Mouse (Mus musculus) hindbrain, embryonic 11.5 days (tissue): ENCODE measurements around the gene Aars2. TPM values are rescaled to one million over a fixed set of nuclear protein-coding genes. Genes with fewer than 3 reads are reported as not detected.

Source experiments
- ATAC-seq: fragments of 200-750 bp; cut with Nextera tagmentation; 2 replicates; pipeline ENCODE4 v1.8.0; 2017; ENCODE audit warnings: mild to moderate bottlenecking, moderate TSS enrichment, moderate library complexity; ENCODE audit not compliant: low FRiP score
- DNase-seq: peaks from one replicate; pipeline ENCODE4 v3.0.0-alpha.2; 2015; ENCODE audit warnings: low spot score
- H3K27ac ChIP-seq: fragments of 300-500 bp; sonication (generic); 2 replicates; pipeline ENCODE4 v1.5.1; 2014; ENCODE audit warnings: mild to moderate bottlenecking, low read depth, low read length
- H3K27me3 ChIP-seq: fragments of 300-500 bp; sonication (generic); 2 replicates; pipeline ENCODE4 v1.6.1; 2014; ENCODE audit warnings: mild to moderate bottlenecking, low read length, moderate library complexity, mixed read lengths; ENCODE audit not compliant: control insufficient read depth, insufficient read depth
- H3K36me3 ChIP-seq: fragments of 300-500 bp; sonication (generic); 2 replicates; pipeline ENCODE4 v1.6.1; 2014; ENCODE audit warnings: mild to moderate bottlenecking, low read length, moderate library complexity, mixed read lengths; ENCODE audit not compliant: control insufficient read depth, insufficient read depth
- H3K4me1 ChIP-seq: fragments of 300-500 bp; sonication (generic); replicated peaks from 2 replicates; pipeline ENCODE4 v1.6.1; 2014; ENCODE audit warnings: low read length, mixed read lengths; ENCODE audit not compliant: control insufficient read depth, insufficient read depth
- H3K4me2 ChIP-seq: fragments of 300-500 bp; sonication (generic); replicated peaks from 2 replicates; pipeline ENCODE4 v1.6.1; 2014; ENCODE audit warnings: mild to moderate bottlenecking, low read depth, low read length
- H3K4me3 ChIP-seq: fragments of 300-500 bp; sonication (generic); 2 replicates; pipeline ENCODE4 v1.5.1; 2014; ENCODE audit warnings: low read depth, low read length
- H3K9ac ChIP-seq: fragments of 300-500 bp; sonication (generic); 2 replicates; pipeline ENCODE4 v1.6.1; 2014; ENCODE audit warnings: low read depth, low read length
- H3K9me3 ChIP-seq: fragments of 300-500 bp; sonication (generic); 2 replicates; pipeline ENCODE4 v1.6.1; 2016; ENCODE audit warnings: low read length; ENCODE audit not compliant: control insufficient read depth
- WGBS: fragments of 180-500 bp; shearing (Covaris S2); extraction: QIAGEN DNeasy Blood & Tissue Kit; methylation state at CpG from one replicate; pipeline ENCODE4 v1.1.7; 2014; 5-methylcytosine and 5-hydroxymethylcytosine counted together
- polyA plus RNA-seq: library from polyadenylated mRNA; unstranded; fragments of >200 nt; fragmentation: Nextera tagmentation; extraction: Ambion mirVana; gene quantifications from 2 replicates; pipeline ENCODE4 v1.2.1, GENCODE M21; 2014

Aars2 gene
- polyA plus RNA-seq, 1 experiment from 2014 or later = 13.0 TPM

DNA sequence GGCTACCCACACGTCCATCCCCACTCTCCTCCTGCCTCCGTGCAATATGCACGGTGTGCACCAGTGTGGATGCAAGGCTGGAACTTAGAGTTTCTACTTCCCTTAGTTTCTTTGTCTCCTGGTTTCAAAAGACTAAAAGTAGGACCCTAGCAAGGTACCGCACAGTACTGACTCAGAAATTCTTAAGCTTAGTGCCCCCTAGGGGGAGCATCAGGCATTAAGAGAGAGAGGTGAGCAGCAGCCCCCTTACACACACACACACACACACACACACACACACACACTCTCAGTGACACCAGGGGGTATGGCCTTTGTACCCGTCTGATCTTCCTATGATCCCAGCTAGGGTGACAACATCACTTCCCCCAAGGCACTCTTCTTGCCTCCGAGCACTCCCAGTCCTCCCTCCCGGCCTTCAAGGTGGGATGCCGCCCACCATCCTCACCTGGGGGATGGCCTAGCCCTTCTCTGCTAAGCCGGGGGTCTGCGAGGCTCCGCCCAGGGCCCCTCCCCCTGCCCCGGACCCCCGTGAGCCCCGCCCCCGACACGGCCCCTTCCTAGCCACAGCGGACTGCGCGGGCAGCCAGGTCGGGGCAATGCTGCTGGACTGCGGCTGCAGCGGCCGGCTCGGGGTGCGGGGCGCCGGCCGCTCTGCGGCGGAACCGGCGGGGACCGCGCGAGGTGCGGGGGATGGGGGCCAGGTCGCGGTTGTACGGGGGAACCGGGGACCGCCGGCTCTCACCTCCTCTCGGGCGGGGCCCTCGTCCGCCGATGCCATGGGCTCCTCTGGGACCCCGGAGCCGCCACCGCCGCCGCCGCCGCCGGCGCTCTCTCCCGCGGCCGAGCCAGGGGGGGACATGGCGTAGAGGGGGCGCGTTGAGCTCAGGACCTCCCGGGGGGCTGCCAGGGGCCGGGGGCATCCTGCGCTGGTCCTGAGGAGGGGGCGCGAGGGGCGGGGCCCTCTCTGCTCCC lies 42.2 kb downstream of the Aars2 start:
- 4% methylated on average over 13 of the region's 68 CpGs for whole genome bisulfite sequencing
- H3K4me2 ChIP-seq = peak overlapping the region; percentile 83
- H3K27me3 ChIP-seq = peaks cover 43% of the 10 kb centered on the region
- H3K9me3 ChIP-seq = no peaks in the 10 kb centered on the region
- H3K4me1 ChIP-seq = peaks cover 19% of the 10 kb centered on the region
- H3K4me3 ChIP-seq = peak overlapping the region; percentile 89
- H3K9ac ChIP-seq = peak overlapping the region; percentile 96
- no peaks in the 10 kb centered on the region for H3K36me3 ChIP-seq
- ATAC-seq = peak; percentile 65
- H3K27ac ChIP-seq = peak overlapping the region; percentile 93
- DNase-seq = peak; percentile 75

- peak within 1 kb of the TSS; percentile 96 for H3K9ac ChIP-seq
- H3K4me2 ChIP-seq = peak within 1 kb of the TSS; percentile 83
- no peaks in the 10 kb centered on the region for H3K36me3 ChIP-seq
- H3K4me3 ChIP-seq = peak within 1 kb of the TSS; percentile 89
- ATAC-seq (peak; percentile 39), DNase-seq (peak; percentile 78)
- H3K27ac ChIP-seq = peak within 1 kb of the TSS; percentile 93
- H3K27me3 ChIP-seq = peaks cover 34% of the 10 kb centered on the region
- WGBS = 0% methylated on average over 17 of the region's 29 CpGs
- peaks cover 13% of the 10 kb centered on the region for H3K4me1 ChIP-seq
- no peaks in the 10 kb centered on the region for H3K9me3 ChIP-seq
These were observed 43.1 kb downstream of the Aars2 start, which contains the start of gene Tmem151b for GRCm38 (mm10) chr17:45549617-45550181. Gene Tmem151b (minus strand): TSS chr17:45549677.

GRCm38 (mm10) chr17:45550253-45550652 lies 43.6 kb downstream of the Aars2 start:
- Histone ChIP-seq H3K9ac (peak overlapping the region; percentile 96; the same call in 1 of the 2 replicates), H3K36me3 (no peaks in the 10 kb centered on the region), H3K4me1 (peaks cover 7% of the 10 kb centered on the region), H3K4me2 (peak overlapping the region; percentile 83), H3K9me3 (no peaks in the 10 kb centered on the region), H3K4me3 (peak overlapping the region; percentile 89), H3K27ac (0 out of 2 replicates have a peak overlapping the region, but pooled peaks have one; percentile 93), H3K27me3 (peaks cover 28% of the 10 kb centered on the region)
- ATAC-seq (no peak), DNase-seq (no peak)
- 35% methylated on average over 5 of the region's 5 CpGs for WGBS

DNA sequence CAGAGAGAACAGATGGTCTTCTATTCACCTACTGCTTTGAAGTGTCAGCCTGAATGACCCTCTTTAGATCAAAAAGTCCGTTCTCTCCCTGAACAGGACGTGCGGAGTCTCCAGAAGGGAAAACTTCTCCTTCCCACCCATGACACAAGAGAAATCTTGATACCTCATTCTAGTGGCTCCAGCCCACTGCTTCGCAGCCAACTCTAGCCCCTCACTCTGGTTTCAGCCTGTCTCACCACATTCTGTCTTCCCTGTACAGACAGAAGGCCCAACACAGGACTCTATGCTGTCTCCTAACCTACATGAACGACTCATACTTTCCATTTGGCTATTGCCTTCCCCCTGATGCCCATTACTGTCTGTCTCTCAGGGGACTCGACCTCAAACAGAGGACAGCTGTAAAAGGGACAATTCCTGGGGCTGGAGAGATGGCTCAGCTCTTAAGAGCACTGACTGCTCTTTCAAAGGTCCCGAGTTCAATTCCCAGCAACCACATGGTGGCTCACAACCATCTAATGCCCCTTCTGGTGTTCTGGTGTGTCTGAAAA lies 44.7 kb downstream of the Aars2 start:
- Histone ChIP-seq H3K36me3 (no peaks in the 10 kb centered on the region), H3K27ac (no peak overlapping the region), H3K9ac (no peak overlapping the region), H3K4me2 (no peak overlapping the region), H3K27me3 (peaks cover 18% of the 10 kb centered on the region), H3K4me3 (no peak overlapping the region), H3K4me1 (peaks cover 3% of the 10 kb centered on the region; the same call in 1 of the 2 replicates), H3K9me3 (no peaks in the 10 kb centered on the region)
- DNase-seq (no peak), ATAC-seq (no peak)
- WGBS = 57% methylated on average over 7 of the region's 7 CpGs

DNA sequence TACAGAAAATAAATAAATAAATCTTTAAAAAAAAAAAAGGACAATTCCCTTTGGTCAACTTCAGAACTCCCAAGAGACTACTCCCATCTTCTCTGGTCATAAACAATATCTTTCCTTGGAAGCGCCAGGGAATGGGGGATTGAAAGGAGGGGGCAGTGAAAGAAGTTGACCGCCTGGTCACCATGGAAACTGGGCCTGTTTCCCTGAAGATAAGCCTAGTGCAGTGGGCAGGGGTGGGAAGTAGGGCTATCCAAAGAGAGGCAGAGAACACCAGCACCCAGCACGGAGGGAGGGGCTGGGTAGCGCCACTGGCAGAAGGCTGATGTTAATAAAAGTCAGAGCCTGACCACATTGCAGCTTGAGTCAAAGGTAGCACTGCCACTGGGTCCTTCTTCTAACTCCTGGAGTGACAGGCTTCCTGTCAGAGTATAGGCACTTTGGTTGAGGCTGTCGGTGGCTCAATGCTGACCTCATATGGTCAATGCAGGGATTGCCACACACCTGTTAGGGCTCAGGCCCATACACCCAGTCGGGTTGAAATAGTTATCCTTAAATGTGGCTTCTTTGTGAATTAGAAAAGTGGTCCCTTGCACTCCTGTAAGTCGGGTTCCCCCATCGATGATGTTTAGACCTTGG lies 45.3 kb downstream of the Aars2 start:
- whole genome bisulfite sequencing = 6% methylated on average over 8 of the region's 8 CpGs
- DNase-seq (peak; percentile 85), ATAC-seq (no peak)
- no peak overlapping the region for H3K9ac ChIP-seq
- no peak overlapping the region for H3K27ac ChIP-seq
- no peaks in the 10 kb centered on the region for H3K9me3 ChIP-seq
- no peaks in the 10 kb centered on the region for H3K36me3 ChIP-seq
- H3K27me3 ChIP-seq = peaks cover 13% of the 10 kb centered on the region
- no peak overlapping the region for H3K4me3 ChIP-seq
- peaks cover 3% of the 10 kb centered on the region; the same call in 1 of the 2 replicates for H3K4me1 ChIP-seq
- 0 out of 2 replicates have a peak overlapping the region, but pooled peaks have one; percentile 5 for H3K4me2 ChIP-seq

GRCm38 (mm10) chr17:45553065-45553464 lies 46.4 kb downstream of the Aars2 start:
- 91% methylated on average over 3 of the region's 3 CpGs for WGBS
- H3K36me3 ChIP-seq = no peaks in the 10 kb centered on the region
- H3K9ac ChIP-seq = no peak overlapping the region
- no peak for ATAC-seq
- H3K9me3 ChIP-seq = no peaks in the 10 kb centered on the region
- H3K4me3 ChIP-seq = no peak overlapping the region
- no peak for DNase-seq
- 0 out of 2 replicates have a peak, but pooled peaks cover 3% of the 10 kb centered on the region for H3K4me1 ChIP-seq
- H3K4me2 ChIP-seq = no peak overlapping the region
- H3K27me3 ChIP-seq = peaks cover 3% of the 10 kb centered on the region; the same call in 1 of the 2 replicates
- no peak overlapping the region for H3K27ac ChIP-seq

DNA sequence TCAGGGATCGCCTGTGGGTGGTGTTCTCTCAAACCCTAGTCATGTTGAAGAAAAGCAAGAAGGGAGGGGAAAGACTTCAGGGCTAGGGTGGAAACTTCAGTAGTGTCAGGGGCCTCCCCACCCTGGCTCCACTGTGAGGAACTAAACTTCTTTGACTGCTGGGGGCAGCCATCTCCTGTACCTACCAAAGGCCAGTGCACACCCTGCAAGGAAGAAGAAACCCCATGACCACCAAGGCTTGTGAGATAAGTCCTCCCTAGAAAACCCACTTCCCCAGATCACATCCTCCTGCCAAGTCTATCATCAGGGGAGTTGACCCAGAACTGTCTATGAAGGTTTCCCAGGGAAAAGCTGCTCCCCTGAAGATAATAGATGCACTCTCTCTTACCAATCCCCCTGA lies 47.8 kb downstream of the Aars2 start:
- DNase-seq (no peak), ATAC-seq (no peak)
- Histone ChIP-seq H3K9ac (no peak overlapping the region), H3K4me2 (no peak overlapping the region), H3K27me3 (0 out of 2 replicates have a peak, but pooled peaks cover 2% of the 10 kb centered on the region), H3K4me3 (no peak overlapping the region), H3K27ac (no peak overlapping the region), H3K9me3 (no peaks in the 10 kb centered on the region), H3K36me3 (no peaks in the 10 kb centered on the region), H3K4me1 (0 out of 2 replicates have a peak, but pooled peaks cover 2% of the 10 kb centered on the region)
- WGBS = 47% methylated on average over 1 of the region's 1 CpGs

DNA sequence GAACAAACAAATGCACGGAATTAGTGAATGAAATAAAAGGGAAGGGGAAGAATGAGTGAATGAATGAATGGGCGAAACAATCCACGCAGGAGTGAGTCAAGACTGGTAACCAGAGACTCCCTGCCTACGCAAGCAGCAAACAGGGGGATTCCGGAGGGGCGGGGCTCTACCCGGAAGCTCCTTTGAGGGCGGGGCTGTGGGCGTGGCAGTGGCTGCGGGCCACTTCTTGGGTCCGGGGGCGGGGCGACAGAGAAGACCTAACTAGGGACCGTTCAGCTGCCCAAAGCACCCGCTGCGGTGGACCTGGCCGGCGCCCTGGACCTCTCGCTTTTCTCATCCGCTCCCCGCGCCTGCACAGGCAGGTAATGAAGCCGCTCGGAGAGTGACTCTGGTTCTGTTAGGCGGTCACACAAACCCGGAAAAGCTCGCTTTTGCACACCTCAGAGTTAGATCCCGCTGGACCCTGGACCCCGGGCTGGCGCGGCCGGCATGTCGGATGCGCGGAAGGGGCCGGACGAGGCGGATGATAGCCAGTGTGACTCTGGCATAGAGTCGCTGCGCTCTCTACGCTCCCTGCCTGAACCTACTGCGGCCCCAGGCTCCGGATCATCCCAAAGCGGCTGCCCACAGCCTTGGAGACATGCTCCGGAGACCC lies 48.9 kb downstream of the Aars2 start, which contains the start of gene Nfkbie:
Gene Nfkbie (plus strand): TSS at position 252 of the 655 bp plus-strand sequence.
- Histone ChIP-seq H3K36me3 (no peaks in the 10 kb centered on the region), H3K4me1 (0 out of 2 replicates have a peak, but pooled peaks cover 2% of the 10 kb centered on the region)

More for the DNA sequence above, 48.9 kb downstream of the Aars2 start, which contains the start of gene Nfkbie:
- DNase-seq = peak; percentile 97
- H3K9me3 ChIP-seq = no peaks in the 10 kb centered on the region
- peak within 1 kb of the TSS; percentile 91 for H3K4me2 ChIP-seq
- WGBS = under 1% methylated on average over 43 of the region's 45 CpGs
- peak within 1 kb of the TSS; percentile 48 for H3K9ac ChIP-seq
- 0 out of 2 replicates have a peak, but pooled peaks cover 2% of the 10 kb centered on the region for H3K27me3 ChIP-seq
- H3K27ac ChIP-seq = no peak within 1 kb of the TSS
- peak; percentile 81 for ATAC-seq
- peak within 1 kb of the TSS; percentile 58 for H3K4me3 ChIP-seq
